Mouse (Mus musculus) intestine, embryonic 15.5 days (tissue): Measurements from ENCODE around the gene Top3a. TPM values are rescaled to one million over a fixed set of nuclear protein-coding genes. Genes with fewer than 3 reads are reported as not detected.

Experiments used
- polyA plus RNA-seq: library from polyadenylated mRNA; unstranded; fragments of >200 nt; fragmentation: Nextera tagmentation; extraction: Ambion mirVana; gene quantifications from 2 replicates; pipeline ENCODE4 v1.2.1, GENCODE M21; 2015

Gene Top3a
- polyA plus RNA-seq, 1 experiment from 2014 or later = 13.0 TPM

Other genes with a start within 250 kb of the Top3a start
- gene Alkbh5, start 241.0 kb downstream of the Top3a start, polyA plus RNA-seq = 39.5 and 44.9 TPM in 2 replicates
- gene Llgl1, start 77.6 kb downstream of the Top3a start, polyA plus RNA-seq = 32.6 and 34.3 TPM in 2 replicates
- 74.8 and 86.2 TPM in 2 replicates for gene Flii, start 50.1 kb downstream of the Top3a start, polyA plus RNA-seq
- gene Mief2, start 49.0 kb downstream of the Top3a start, polyA plus RNA-seq = 9.3 and 9.4 TPM in 2 replicates
- gene Smcr8, start 159 bp upstream of the Top3a start, polyA plus RNA-seq = 6.5 and 6.6 TPM in 2 replicates
- 108 and 115 TPM in 2 replicates for gene Shmt1, start 34.4 kb upstream of the Top3a start, polyA plus RNA-seq
- 55.4 and 56.9 TPM in 2 replicates for gene Dhrs7b, start 53.3 kb upstream of the Top3a start, polyA plus RNA-seq
- 62.9 and 70.9 TPM in 2 replicates for gene Tmem11, start 101.9 kb upstream of the Top3a start, polyA plus RNA-seq
- gene Natd1, start 137.4 kb upstream of the Top3a start, polyA plus RNA-seq = 9.6 and 11.9 TPM in 2 replicates
- 127 and 144 TPM in 2 replicates for gene Map2k3, start 154.7 kb upstream of the Top3a start, polyA plus RNA-seq
- 1.6 and 1.9 TPM in 2 replicates for gene Kcnj12, start 245.2 kb upstream of the Top3a start, polyA plus RNA-seq